Mouse (Mus musculus): ENCODE data around the gene Frzb. TPM values are rescaled to one million over a fixed set of nuclear protein-coding genes. Genes with fewer than 3 reads are reported as not detected.

Gene Frzb
- total RNA-seq (2023; ENCODE audit: inconsistent age), result not detected in 4 replicates

GRCm38 (mm10) chr2:80447291-80447791 lies at the start of gene Frzb:
Frzb (minus strand) TSS chr2:80447625.

Other genes with a start within 250 kb of the Frzb start
- not detected in 4 replicates for gene Prdx6b, start 155.2 kb downstream of the Frzb start, total RNA-seq (2023; ENCODE audit: inconsistent age)
- gene Dnajc10, start 132.2 kb downstream of the Frzb start, total RNA-seq (2023; ENCODE audit: inconsistent age), result 36.8 to 43.2 TPM (median 37.8 TPM) in 4 replicates
- 0.13 to 0.21 TPM in 2 of 4 replicates, not detected in the others for gene Nckap1, start 133.8 kb upstream of the Frzb start, total RNA-seq (2023; ENCODE audit: inconsistent age)
- gene Dusp19, start 169.4 kb upstream of the Frzb start, total RNA-seq (2023; ENCODE audit: inconsistent age), result 4.6 to 6.6 TPM (median 5.3 TPM) in 4 replicates
- gene Nup35, start 169.6 kb upstream of the Frzb start, total RNA-seq (2023; ENCODE audit: inconsistent age), result 16.0 to 25.6 TPM (median 18.9 TPM) in 4 replicates